Mouse (Mus musculus): ENCODE measurements around the gene Def6. TPM values are rescaled to one million over a fixed set of nuclear protein-coding genes. Genes with fewer than 3 reads are reported as not detected.

Gene Def6
- polyA plus RNA-seq, 1 experiment from 2014 or later = 3.0 TPM

DNA sequence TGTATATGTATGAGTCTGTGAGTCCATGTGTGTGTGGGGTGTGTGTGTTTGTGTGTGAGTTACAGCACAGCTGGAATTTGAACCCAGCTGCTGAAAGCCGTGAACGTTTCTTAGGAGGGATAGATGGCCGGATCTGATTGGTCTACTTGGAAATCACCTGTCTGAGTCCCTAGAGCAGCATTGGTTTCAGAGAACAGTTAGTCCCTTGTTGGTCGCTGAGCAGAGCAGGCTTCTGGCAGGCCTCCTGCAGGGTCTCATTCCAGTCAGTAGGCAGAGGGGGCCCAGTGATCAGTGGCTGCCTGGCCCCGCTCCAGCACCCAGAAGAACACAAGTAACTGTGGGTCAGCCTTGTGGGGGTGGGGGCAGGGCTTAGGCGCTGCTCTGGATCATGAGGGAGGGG lies 37.1 kb downstream of the Def6 start:
- no peak overlapping the region for H3K4me2 ChIP-seq (ENCODE audit: low read depth, low read length)
- H3K9ac ChIP-seq (ENCODE audit: low read depth, low read length) = no peak overlapping the region
- H3K27ac ChIP-seq (ENCODE audit: low read length) = no peak overlapping the region
- H3K9me3 ChIP-seq (ENCODE audit: control insufficient read depth, low read length) = no peaks in the 10 kb centered on the region
- H3K4me3 ChIP-seq (ENCODE audit: low read length) = no peak overlapping the region
- peak; percentile 55 for ATAC-seq
- WGBS = 39% methylated on average over 6 of the region's 6 CpGs
- H3K27me3 ChIP-seq (replicated peaks; ENCODE audit: control insufficient read depth, insufficient read depth, low read length) = no peaks in the 10 kb centered on the region
- peaks cover 14% of the 10 kb centered on the region for H3K4me1 ChIP-seq (ENCODE audit: control insufficient read depth, insufficient read depth, low read length)
- peaks cover 3% of the 10 kb centered on the region; the same call in 1 of the 2 replicates for H3K36me3 ChIP-seq (ENCODE audit: control insufficient read depth, insufficient read depth, low read length)

- peaks cover 19% of the 10 kb centered on the region for H3K4me1 ChIP-seq (ENCODE audit: control insufficient read depth, insufficient read depth, low read length)
- no peak overlapping the region for H3K27ac ChIP-seq (ENCODE audit: low read length)
- H3K9ac ChIP-seq (ENCODE audit: low read depth, low read length) = no peak overlapping the region
- ATAC-seq = no peak
- no peak overlapping the region for H3K4me3 ChIP-seq (ENCODE audit: low read length)
- WGBS = 72% methylated on average over 11 of the region's 11 CpGs
- H3K4me2 ChIP-seq (ENCODE audit: low read depth, low read length) = no peak overlapping the region
- H3K36me3 ChIP-seq (ENCODE audit: control insufficient read depth, insufficient read depth, low read length) = no peaks in the 10 kb centered on the region
- H3K27me3 ChIP-seq (replicated peaks; ENCODE audit: control insufficient read depth, insufficient read depth, low read length) = no peaks in the 10 kb centered on the region
- H3K9me3 ChIP-seq (ENCODE audit: control insufficient read depth, low read length) = no peaks in the 10 kb centered on the region
Observed at GRCm38 (mm10) chr17:28246640-28247039, 39.1 kb downstream of the Def6 start.

- Histone ChIP-seq H3K9me3 (ENCODE audit: control insufficient read depth, low read length) (no peaks in the 10 kb centered on the region), H3K4me2 (ENCODE audit: low read depth, low read length) (no peak overlapping the region), H3K36me3 (ENCODE audit: control insufficient read depth, insufficient read depth, low read length) (no peaks in the 10 kb centered on the region), H3K4me1 (ENCODE audit: control insufficient read depth, insufficient read depth, low read length) (peaks cover 23% of the 10 kb centered on the region), H3K27ac (ENCODE audit: low read length) (no peak overlapping the region), H3K27me3 (replicated peaks; ENCODE audit: control insufficient read depth, insufficient read depth, low read length) (no peaks in the 10 kb centered on the region), H3K9ac (ENCODE audit: low read depth, low read length) (0 out of 2 replicates have a peak overlapping the region, but pooled peaks have one; percentile 24), H3K4me3 (ENCODE audit: low read length) (no peak overlapping the region)
- no peak for ATAC-seq
- 67% methylated on average over 6 of the region's 6 CpGs for WGBS
Observed at GRCm38 (mm10) chr17:28247613-28248012, 40.0 kb downstream of the Def6 start.

DNA sequence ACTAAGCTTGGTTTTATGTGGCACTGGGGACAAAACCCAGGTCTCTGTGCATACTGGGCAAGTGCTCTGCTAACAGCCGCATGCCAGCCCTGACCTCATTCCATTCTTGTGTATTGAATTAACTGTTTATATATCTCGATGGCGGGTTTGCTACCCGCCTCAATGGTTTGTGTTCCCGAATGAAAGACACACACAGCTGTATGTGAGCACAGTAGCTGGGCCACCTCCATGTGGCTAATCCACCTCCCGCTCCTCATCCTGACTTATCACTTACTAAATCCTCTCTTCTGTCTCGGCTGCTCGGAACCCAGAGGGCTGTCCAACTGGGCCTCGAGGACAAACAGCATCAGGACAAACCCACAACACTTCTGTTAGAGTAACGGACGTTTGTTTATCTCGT lies 41.5 kb downstream of the Def6 start:
- 56% methylated on average over 12 of the region's 12 CpGs for WGBS
- Histone ChIP-seq H3K36me3 (ENCODE audit: control insufficient read depth, insufficient read depth, low read length) (no peaks in the 10 kb centered on the region), H3K9me3 (ENCODE audit: control insufficient read depth, low read length) (no peaks in the 10 kb centered on the region), H3K27me3 (replicated peaks; ENCODE audit: control insufficient read depth, insufficient read depth, low read length) (no peaks in the 10 kb centered on the region), H3K9ac (ENCODE audit: low read depth, low read length) (no peak overlapping the region), H3K27ac (ENCODE audit: low read length) (no peak overlapping the region), H3K4me3 (ENCODE audit: low read length) (no peak overlapping the region), H3K4me2 (ENCODE audit: low read depth, low read length) (no peak overlapping the region), H3K4me1 (ENCODE audit: control insufficient read depth, insufficient read depth, low read length) (peaks cover 23% of the 10 kb centered on the region)
- ATAC-seq = no peak

GRCm38 (mm10) chr17:28251579-28252280 lies 44.2 kb downstream of the Def6 start:
- H3K4me2 ChIP-seq (ENCODE audit: low read depth, low read length) = no peak overlapping the region
- peaks cover 31% of the 10 kb centered on the region for H3K4me1 ChIP-seq (ENCODE audit: control insufficient read depth, insufficient read depth, low read length)
- H3K4me3 ChIP-seq (ENCODE audit: low read length) = no peak overlapping the region
- H3K27me3 ChIP-seq (replicated peaks; ENCODE audit: control insufficient read depth, insufficient read depth, low read length) = no peaks in the 10 kb centered on the region
- ATAC-seq = no peak
- WGBS = 80% methylated on average over 12 of the region's 12 CpGs
- H3K9ac ChIP-seq (ENCODE audit: low read depth, low read length) = 0 out of 2 replicates have a peak overlapping the region, but pooled peaks have one; percentile 21
- H3K36me3 ChIP-seq (ENCODE audit: control insufficient read depth, insufficient read depth, low read length) = no peaks in the 10 kb centered on the region
- no peaks in the 10 kb centered on the region for H3K9me3 ChIP-seq (ENCODE audit: control insufficient read depth, low read length)
- H3K27ac ChIP-seq (ENCODE audit: low read length) = peak overlapping the region; percentile 9; the same call in 1 of the 2 replicates

DNA sequence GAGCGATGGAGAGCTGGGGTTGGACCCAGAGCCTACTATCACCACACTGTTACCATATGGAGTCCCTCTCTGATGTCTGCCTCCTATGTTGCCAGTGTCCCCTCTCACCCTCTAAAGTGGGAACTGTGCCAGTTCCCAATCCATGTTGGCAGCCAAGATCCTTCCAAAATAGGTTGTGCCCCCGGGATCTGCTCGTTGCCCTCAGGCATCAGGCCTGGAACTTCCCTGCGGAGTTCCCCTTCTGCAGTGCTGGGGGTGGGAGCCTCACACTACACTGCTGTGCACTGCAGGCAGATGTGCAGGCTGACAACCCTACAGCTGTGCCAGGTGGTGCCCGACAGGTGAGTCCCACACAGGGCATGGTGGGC lies 44.7 kb downstream of the Def6 start:
- Histone ChIP-seq H3K4me3 (ENCODE audit: low read length) (no peak overlapping the region), H3K4me1 (ENCODE audit: control insufficient read depth, insufficient read depth, low read length) (peaks cover 35% of the 10 kb centered on the region), H3K27me3 (replicated peaks; ENCODE audit: control insufficient read depth, insufficient read depth, low read length) (no peaks in the 10 kb centered on the region), H3K36me3 (ENCODE audit: control insufficient read depth, insufficient read depth, low read length) (no peaks in the 10 kb centered on the region), H3K9ac (ENCODE audit: low read depth, low read length) (0 out of 2 replicates have a peak overlapping the region, but pooled peaks have one; percentile 21), H3K27ac (ENCODE audit: low read length) (no peak overlapping the region), H3K4me2 (ENCODE audit: low read depth, low read length) (no peak overlapping the region), H3K9me3 (ENCODE audit: control insufficient read depth, low read length) (no peaks in the 10 kb centered on the region)
- no peak for ATAC-seq
- 84% methylated on average over 5 of the region's 5 CpGs for WGBS

DNA sequence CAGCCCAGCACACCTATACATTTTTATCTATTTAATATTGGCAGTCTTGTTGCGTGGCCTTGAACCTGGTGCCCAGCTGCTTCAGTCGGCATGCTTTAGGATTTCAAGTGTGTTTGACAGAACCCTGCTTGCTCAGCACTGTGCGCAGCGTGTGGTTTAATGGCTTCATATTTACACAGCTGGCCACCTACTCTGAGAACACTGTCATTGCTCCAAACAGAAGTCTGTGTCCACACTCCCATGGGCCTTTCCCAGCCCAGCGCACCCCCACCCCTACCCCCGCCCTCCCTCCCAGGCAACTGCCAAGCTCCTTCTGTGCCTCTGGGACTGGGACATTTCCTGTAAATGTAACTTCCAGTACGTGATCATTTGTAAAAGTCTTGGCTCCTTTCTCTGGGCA lies 45.6 kb downstream of the Def6 start:
- 62% methylated on average over 7 of the region's 7 CpGs for WGBS
- H3K9ac ChIP-seq (ENCODE audit: low read depth, low read length) = no peak overlapping the region
- H3K4me2 ChIP-seq (ENCODE audit: low read depth, low read length) = no peak overlapping the region
- H3K27ac ChIP-seq (ENCODE audit: low read length) = no peak overlapping the region
- H3K4me3 ChIP-seq (ENCODE audit: low read length) = no peak overlapping the region
- no peaks in the 10 kb centered on the region for H3K9me3 ChIP-seq (ENCODE audit: control insufficient read depth, low read length)
- H3K27me3 ChIP-seq (replicated peaks; ENCODE audit: control insufficient read depth, insufficient read depth, low read length) = no peaks in the 10 kb centered on the region
- peaks cover 37% of the 10 kb centered on the region for H3K4me1 ChIP-seq (ENCODE audit: control insufficient read depth, insufficient read depth, low read length)
- ATAC-seq = peak; percentile 70
- H3K36me3 ChIP-seq (ENCODE audit: control insufficient read depth, insufficient read depth, low read length) = no peaks in the 10 kb centered on the region

DNA sequence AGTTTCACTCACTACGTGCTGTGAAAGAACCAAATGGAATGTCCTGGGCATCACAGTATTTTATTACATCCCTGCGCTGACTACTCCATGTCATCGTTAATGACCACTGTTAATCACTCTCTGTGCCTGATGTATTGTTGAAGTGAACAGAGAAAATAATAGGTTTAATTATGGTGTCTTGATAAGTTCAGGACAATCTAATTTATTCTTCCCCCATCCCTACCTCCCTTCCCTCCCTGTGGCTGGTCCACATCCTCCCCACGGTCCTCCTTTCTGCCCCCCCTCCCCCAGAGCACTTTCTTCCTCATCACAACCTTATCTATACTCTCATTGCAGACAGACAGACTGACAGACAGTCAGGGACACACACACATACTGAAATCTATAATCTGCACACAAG lies 47.2 kb downstream of the Def6 start:
- Histone ChIP-seq H3K27me3 (replicated peaks; ENCODE audit: control insufficient read depth, insufficient read depth, low read length) (no peaks in the 10 kb centered on the region), H3K36me3 (ENCODE audit: control insufficient read depth, insufficient read depth, low read length) (no peaks in the 10 kb centered on the region), H3K9ac (ENCODE audit: low read depth, low read length) (no peak overlapping the region), H3K27ac (ENCODE audit: low read length) (no peak overlapping the region), H3K9me3 (ENCODE audit: control insufficient read depth, low read length) (no peaks in the 10 kb centered on the region; the same call in 1 of the 2 replicates), H3K4me2 (ENCODE audit: low read depth, low read length) (no peak overlapping the region), H3K4me3 (ENCODE audit: low read length) (no peak overlapping the region), H3K4me1 (ENCODE audit: control insufficient read depth, insufficient read depth, low read length) (peaks cover 34% of the 10 kb centered on the region)
- WGBS = 54% methylated on average over 4 of the region's 4 CpGs
- ATAC-seq = no peak

- no peaks in the 10 kb centered on the region; the same call in 1 of the 2 replicates for H3K9me3 ChIP-seq (ENCODE audit: control insufficient read depth, low read length)
- no peaks in the 10 kb centered on the region for H3K36me3 ChIP-seq (ENCODE audit: control insufficient read depth, insufficient read depth, low read length)
- H3K4me1 ChIP-seq (ENCODE audit: control insufficient read depth, insufficient read depth, low read length) = peaks cover 34% of the 10 kb centered on the region
- H3K27me3 ChIP-seq (replicated peaks; ENCODE audit: control insufficient read depth, insufficient read depth, low read length) = no peaks in the 10 kb centered on the region
- no peak overlapping the region for H3K9ac ChIP-seq (ENCODE audit: low read depth, low read length)
- no peak overlapping the region for H3K4me2 ChIP-seq (ENCODE audit: low read depth, low read length)
- no peak for ATAC-seq
- no peak overlapping the region for H3K4me3 ChIP-seq (ENCODE audit: low read length)
- H3K27ac ChIP-seq (ENCODE audit: low read length) = peak overlapping the region; percentile 37
- WGBS = 40% methylated on average over 5 of the region's 5 CpGs
Observed at GRCm38 (mm10) chr17:28255651-28256050, 48.1 kb downstream of the Def6 start.
